Mouse (Mus musculus) layer of hippocampus, adult 2 months (tissue): ENCODE data around the gene Pef1. TPM values are rescaled to one million over a fixed set of nuclear protein-coding genes. Genes with fewer than 3 reads are reported as not detected.

ENCODE experiments used
- DNase-seq, 2 experiments: peaks; one replicate each; pipeline ENCODE4 v3.0.0; 2022; ENCODE audit warnings: low spot score in 2 of 2
- H3K27ac ChIP-seq: fragments of 200-600 bp; 2 replicates; pipeline ENCODE4 v1.8.1; 2022
- H3K4me3 ChIP-seq: fragments of 200-600 bp; 2 replicates; pipeline ENCODE4 v1.8.1; 2022; ENCODE audit warnings: mild to moderate bottlenecking
- CTCF ChIP-seq: fragments of 200-600 bp; conservative IDR thresholded peaks from 2 replicates; pipeline ENCODE4 v1.8.1; 2022; ENCODE audit warnings: antibody characterized with exemption, mild to moderate bottlenecking, moderate library complexity
- total RNA-seq, 2 experiments: library from RNA; stranded (reverse); gene quantifications; 2 replicates each; pipeline ENCODE4 v1.2.3; 2021

Gene Pef1
- total RNA-seq, 2 experiments from 2014 or later = 64.7 to 72.0 TPM

GRCm38 (mm10) chr4:130076856-130077255 lies 25.5 kb upstream of the Pef1 start:
- H3K27ac ChIP-seq = no peak overlapping the region
- no peak for TF ChIP-seq CTCF
- no peak for DNase-seq
- H3K4me3 ChIP-seq = no peak overlapping the region

- H3K27ac ChIP-seq = no peak overlapping the region
- TF ChIP-seq CTCF = no peak
These were observed 23.4 kb upstream of the Pef1 start for GRCm38 (mm10) chr4:130078816-130079485.

DNA sequence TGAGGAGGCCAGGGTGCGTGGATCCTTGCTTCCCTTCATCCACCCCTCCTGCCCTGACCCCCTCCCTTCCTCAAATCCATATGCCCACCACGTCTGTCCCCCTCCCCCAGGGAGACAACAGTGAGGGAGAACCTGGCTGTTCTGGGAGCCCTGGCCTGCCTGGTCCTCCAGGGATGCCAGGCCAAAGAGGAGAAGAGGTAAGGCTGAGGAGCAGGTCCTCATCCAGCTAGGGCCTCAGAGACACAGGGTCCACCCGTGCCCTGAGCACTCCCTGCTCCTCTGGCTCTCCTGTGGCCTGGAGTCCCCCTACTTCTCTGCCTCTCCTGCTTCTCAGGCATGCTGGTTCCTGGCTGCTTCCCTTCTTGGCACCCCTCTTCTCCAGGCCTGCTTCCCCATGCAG lies 22.8 kb upstream of the Pef1 start:
- no peak for TF ChIP-seq CTCF
- Histone ChIP-seq H3K4me3 (no peak overlapping the region), H3K27ac (no peak overlapping the region)
- DNase-seq = no peak

More at GRCm38 (mm10) chr4:130078816-130079485, 23.4 kb upstream of the Pef1 start:
- DNase-seq = peak in 1 of 2 experiments; percentile 25
- H3K4me3 ChIP-seq = no peak overlapping the region

DNA sequence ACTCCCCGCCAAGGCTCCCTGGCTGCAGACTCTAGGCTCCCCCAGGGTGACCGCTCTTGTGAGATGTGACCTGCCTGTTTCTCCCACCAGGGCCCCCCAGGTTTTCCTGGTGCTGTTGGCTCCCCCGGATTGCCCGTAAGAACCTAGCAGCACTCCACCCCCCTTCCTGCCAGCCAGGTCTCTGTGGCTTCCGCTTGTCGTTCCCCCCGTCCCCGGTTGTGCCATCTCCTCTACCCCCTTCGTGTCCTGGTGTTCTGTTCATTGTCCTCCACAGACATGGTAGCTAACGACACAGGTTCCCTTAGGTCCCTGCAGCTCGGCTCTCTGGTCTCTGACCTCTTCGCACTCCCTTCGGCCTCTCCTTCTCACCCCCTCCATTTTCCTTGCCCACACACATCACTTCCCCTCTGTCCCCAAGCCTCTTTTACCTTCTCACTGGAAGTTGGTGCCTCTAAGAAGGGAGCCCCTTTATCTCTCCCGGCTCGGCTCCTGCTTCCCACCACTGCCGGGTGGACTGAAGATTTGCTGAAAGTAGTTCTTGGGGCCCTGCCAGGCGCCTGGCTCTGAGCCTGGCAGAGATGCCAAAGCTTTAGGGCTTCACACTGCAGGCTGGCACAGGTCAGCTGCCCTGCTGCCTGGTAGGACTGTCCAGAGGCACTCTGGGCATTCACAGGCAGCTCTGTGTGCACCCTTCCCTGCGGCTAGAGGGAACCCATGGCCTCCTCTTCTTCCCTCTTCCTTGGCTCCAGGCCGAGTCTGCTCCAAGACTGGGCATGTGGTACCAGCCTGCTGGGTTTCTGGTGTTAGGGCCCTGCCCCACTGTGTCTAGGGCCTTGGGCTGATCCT lies 20.8 kb upstream of the Pef1 start:
- DNase-seq = peak; percentile 54 to 57
- 0 out of 2 replicates have a peak, but pooled peaks have one; percentile 16 for TF ChIP-seq CTCF
- Histone ChIP-seq H3K4me3 (no peak overlapping the region), H3K27ac (peak overlapping the region; percentile 10; the same call in 1 of the 2 replicates)

DNA sequence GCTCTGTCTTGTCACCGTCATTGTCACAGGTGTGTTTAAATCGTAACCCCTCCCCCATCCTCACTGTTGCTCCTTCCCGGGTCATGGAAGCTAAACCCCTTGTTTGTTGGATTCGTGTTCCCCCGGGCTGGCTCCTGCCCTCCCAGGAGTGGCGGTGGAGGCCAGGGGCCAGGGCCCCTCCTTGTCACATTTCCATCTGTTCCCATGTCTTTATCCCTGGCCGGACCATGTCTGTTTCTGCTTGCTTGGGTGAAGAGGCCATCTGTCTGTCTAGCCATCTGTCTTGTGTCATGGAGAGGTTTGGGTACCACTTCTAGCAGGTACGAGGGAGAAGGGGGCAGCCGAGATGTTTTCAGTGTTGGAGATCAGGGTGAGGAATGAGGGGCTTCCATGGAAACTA lies 20.1 kb upstream of the Pef1 start:
- Histone ChIP-seq H3K27ac (peak overlapping the region; percentile 10; the same call in 1 of the 2 replicates), H3K4me3 (no peak overlapping the region)
- no peak for DNase-seq
- no peak for TF ChIP-seq CTCF

DNA sequence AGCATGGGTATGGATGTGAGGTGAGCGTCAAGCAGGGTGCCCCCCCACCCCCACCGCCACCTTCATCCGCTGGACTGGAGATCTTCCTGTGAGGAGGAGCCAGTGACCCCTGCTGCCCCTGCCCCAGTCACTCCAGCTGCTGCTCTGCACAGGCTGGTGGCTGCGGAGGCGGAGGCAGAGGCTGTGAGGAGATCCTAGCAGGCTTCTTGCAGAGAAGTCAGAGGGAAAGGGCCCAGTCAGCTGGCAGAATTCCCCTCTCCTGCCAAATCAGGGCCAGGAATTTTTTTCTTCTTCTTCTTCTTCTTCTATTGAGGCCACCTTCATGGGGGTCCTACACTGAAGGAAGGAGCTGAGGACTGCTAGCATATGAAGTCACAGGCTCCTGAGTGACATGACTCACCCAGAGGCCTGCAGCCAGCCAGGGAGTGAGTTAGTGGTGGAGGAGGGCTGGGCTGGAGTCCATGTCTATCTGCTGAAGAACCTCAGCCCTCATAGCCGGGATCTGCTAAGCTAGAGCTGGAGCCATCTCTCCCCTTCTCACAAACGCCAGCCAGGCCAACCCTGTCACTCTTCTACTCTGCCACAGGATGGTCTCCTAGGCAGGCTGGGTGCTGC lies 17.9 kb upstream of the Pef1 start:
- H3K4me3 ChIP-seq = no peak overlapping the region
- TF ChIP-seq CTCF = no peak
- H3K27ac ChIP-seq = no peak overlapping the region
- DNase-seq = no peak

DNA sequence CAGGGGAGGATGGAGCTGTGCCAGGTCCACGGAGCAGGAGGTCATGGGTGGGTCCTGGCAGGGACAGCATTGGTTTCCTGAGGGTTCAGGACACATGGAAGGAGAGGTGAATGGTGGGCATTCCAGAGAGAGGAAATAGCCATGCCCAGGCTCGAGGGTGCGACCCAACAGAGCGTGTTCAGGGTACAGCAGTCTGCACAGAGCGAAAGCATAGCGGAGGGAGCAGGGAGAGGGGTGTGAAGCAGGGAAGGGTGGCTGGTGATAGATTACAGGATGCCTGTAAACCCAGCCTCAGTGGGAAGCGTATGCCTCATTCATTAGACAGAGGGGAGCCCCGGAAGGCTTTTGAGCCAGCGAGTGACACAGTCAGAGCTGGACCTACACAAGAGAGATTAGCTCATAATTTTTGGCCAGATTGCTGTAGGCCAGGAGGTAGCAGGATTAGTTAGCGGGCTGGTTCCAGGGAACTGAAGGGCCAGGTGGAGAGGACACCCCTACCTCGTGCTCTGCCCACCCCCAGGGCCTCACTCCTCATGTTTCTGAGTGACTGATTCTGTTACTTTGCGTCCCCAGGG lies 17.0 kb upstream of the Pef1 start:
- Histone ChIP-seq H3K27ac (no peak overlapping the region), H3K4me3 (no peak overlapping the region)
- TF ChIP-seq CTCF = no peak
- DNase-seq = no peak

- no peak overlapping the region for H3K4me3 ChIP-seq
- H3K27ac ChIP-seq = no peak overlapping the region
- TF ChIP-seq CTCF = peak; percentile 100
- DNase-seq = peak; percentile 84 to 99
These were observed 15.1 kb upstream of the Pef1 start for GRCm38 (mm10) chr4:130087293-130087692.

- Histone ChIP-seq H3K27ac (no peak overlapping the region), H3K4me3 (no peak overlapping the region)
- TF ChIP-seq CTCF = no peak
- DNase-seq = no peak
These were observed 7.2 kb upstream of the Pef1 start for GRCm38 (mm10) chr4:130095137-130095536.

- no peak for TF ChIP-seq CTCF
- DNase-seq = no peak
- Histone ChIP-seq H3K4me3 (no peak overlapping the region), H3K27ac (peak overlapping the region; percentile 10; the same call in 1 of the 2 replicates)
These were observed 1.2 kb upstream of the Pef1 start for GRCm38 (mm10) chr4:130101183-130101582.

DNA sequence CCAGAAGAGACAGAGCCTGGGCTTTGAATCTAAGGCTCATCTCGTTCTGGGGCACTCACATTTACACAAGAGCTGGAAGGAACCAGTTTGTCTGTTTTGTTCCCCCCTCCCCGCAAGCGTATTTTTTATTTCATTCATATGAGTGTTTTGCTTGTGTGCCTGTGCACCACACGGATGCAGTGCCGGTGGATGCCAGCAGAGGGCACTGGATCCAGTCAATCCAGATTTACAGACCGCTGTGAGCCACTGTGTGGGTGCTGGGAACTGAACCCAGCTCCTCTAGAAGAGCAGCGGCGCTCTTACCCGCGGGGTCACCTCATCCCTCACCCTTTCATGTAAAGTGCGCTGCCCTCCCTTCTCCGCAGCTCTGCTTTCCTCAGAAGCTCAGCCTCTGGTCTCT lies 1.3 kb downstream of the Pef1 start:
- peak; percentile 56 for TF ChIP-seq CTCF
- no peak for DNase-seq
- Histone ChIP-seq H3K4me3 (no peak overlapping the region), H3K27ac (no peak overlapping the region)

GRCm38 (mm10) chr4:130104584-130104983 lies 2.2 kb downstream of the Pef1 start:
- Histone ChIP-seq H3K4me3 (no peak overlapping the region), H3K27ac (no peak overlapping the region)
- no peak for TF ChIP-seq CTCF
- no peak for DNase-seq

DNA sequence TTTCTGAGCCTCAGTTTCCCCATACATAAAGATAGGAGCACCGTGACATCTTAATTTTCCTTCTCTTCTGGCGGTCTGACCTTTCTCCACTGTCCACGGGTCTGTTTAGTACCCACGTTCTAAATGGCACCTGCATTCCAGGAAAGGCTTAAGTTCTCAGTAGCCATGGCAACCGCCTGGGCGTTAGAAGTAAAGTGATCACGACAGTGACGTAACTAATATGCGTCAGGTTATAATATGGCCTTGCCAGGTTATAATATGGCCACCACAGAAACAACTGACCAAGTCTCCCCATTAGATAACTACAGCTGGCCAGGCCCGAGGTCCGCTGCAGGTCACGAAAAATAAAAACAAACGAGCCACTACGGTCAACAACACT lies 4.7 kb downstream of the Pef1 start:
- Histone ChIP-seq H3K4me3 (peak overlapping the region; percentile 76), H3K27ac (peak overlapping the region; percentile 94)
- no peak for TF ChIP-seq CTCF
- no peak for DNase-seq
